In the genomic region with DNA sequence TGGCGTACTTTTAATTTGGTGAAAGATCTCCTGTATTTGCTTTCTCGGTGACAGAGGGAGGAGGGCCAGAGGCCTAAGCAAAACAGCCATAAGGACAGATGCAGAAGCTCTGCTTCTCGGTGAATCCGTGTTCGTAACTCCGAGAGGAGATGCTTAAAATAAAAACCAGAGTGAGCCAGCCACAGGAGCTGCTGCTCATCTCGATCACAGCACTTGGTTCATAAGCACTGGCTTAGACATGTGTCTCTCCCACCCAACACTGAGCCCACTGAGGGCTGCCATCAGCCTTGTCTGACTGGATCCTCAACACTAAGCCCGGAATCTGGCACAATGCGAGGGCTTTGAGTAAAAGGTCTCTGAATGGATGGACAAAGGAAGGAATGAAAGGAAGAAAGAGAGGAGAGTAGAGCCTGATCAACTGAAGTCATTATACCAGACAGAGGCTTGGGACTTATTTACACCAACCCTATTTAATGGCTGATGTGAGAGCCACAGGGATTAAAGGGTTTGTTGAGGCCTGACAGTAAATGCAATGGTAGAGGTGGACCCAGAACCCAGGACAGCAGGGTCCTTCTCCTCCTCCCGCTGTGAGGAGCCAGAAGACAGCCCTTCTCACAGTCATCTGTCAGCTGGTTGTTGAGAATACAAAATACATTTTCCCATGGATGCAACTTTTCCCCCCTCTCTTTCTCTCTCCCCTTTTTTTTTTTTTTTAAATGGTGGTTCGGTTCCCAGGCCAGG, we compare ENCODE assay signal across 9 mouse cellular contexts.
A peak's percentile ranks its signal among the peaks of the same experiment; 100 is the strongest.
DNase-seq lines count a peak whose midpoint lies in the region; ATAC-seq lines count a peak whose summit lies in the region.
"Had no signal": no experiment of that assay in that cellular context is flagged by ENCODE, and none has a peak within 500 bp of the region (broad histone marks: within the 10 kb centered on the region; RNA-seq: fewer than 3 reads in every experiment).

No protein-coding gene starts in this region.

- WGBS in embryonic facial prominence, embryonic 11.5 days = 45% methylated on average over 11 of the region's 11 CpGs
- 15% methylated on average over 11 of the region's 11 CpGs for WGBS in forebrain, embryonic 16.5 days
- 21% methylated on average over 11 of the region's 11 CpGs for WGBS in midbrain, embryonic 14.5 days

- H3K27me3 ChIP-seq in embryonic facial prominence, embryonic 11.5 days (ENCODE audit: control insufficient read depth, insufficient read depth, low read length) = no peaks in the 10 kb centered on the region
- H3K27me3 ChIP-seq in forebrain, embryonic 16.5 days (replicated peaks; ENCODE audit: control insufficient read depth, insufficient read depth, low read length) = no peaks in the 10 kb centered on the region
- no peaks in the 10 kb centered on the region for H3K27me3 ChIP-seq in midbrain, embryonic 14.5 days (ENCODE audit: control insufficient read depth, insufficient read depth, low read length)

- no peaks in the 10 kb centered on the region for H3K9me3 ChIP-seq in embryonic facial prominence, embryonic 11.5 days (replicated peaks; ENCODE audit: control insufficient read depth, low read length)
- no peaks in the 10 kb centered on the region for H3K9me3 ChIP-seq in forebrain, embryonic 16.5 days (ENCODE audit: control insufficient read depth, low read length)
- no peaks in the 10 kb centered on the region for H3K9me3 ChIP-seq in midbrain, embryonic 14.5 days (ENCODE audit: control insufficient read depth, low read length)

- H3K9ac ChIP-seq in embryonic facial prominence, embryonic 11.5 days (replicated peaks; ENCODE audit: low read length) = no peak overlapping the region
- H3K9ac ChIP-seq in forebrain, embryonic 16.5 days (replicated peaks; ENCODE audit: low read depth, low read length) = no peak overlapping the region
- no peak overlapping the region for H3K9ac ChIP-seq in midbrain, embryonic 14.5 days (replicated peaks; ENCODE audit: low read length)

- no peaks in the 10 kb centered on the region; the same call in 1 of the 2 replicates for H3K4me1 ChIP-seq in embryonic facial prominence, embryonic 11.5 days (ENCODE audit: control insufficient read depth, insufficient read depth, low read length)
- H3K4me1 ChIP-seq in forebrain, embryonic 16.5 days (replicated peaks; ENCODE audit: control insufficient read depth, insufficient read depth, low read length) = peaks cover 10% of the 10 kb centered on the region; the same call in 1 of the 2 replicates
- H3K4me1 ChIP-seq in midbrain, embryonic 14.5 days (ENCODE audit: control insufficient read depth, insufficient read depth, low read length) = no peaks in the 10 kb centered on the region; the same call in 1 of the 2 replicates

- no peaks in the 10 kb centered on the region for H3K36me3 ChIP-seq in embryonic facial prominence, embryonic 11.5 days (replicated peaks; ENCODE audit: control insufficient read depth, insufficient read depth, low read depth, low read length)
- H3K36me3 ChIP-seq in forebrain, embryonic 16.5 days (ENCODE audit: control insufficient read depth, insufficient read depth) = no peaks in the 10 kb centered on the region
- no peaks in the 10 kb centered on the region for H3K36me3 ChIP-seq in midbrain, embryonic 14.5 days (ENCODE audit: control insufficient read depth, insufficient read depth, low read length)

- no peak overlapping the region; the same call in 1 of the 2 replicates for H3K4me2 ChIP-seq in embryonic facial prominence, embryonic 11.5 days (ENCODE audit: low read depth, low read length)
- H3K4me2 ChIP-seq in forebrain, embryonic 16.5 days (ENCODE audit: low read length) = no peak overlapping the region
- H3K4me2 ChIP-seq in midbrain, embryonic 14.5 days (ENCODE audit: low read length) = no peak overlapping the region

- H3K4me3 ChIP-seq in embryonic facial prominence, embryonic 11.5 days (ENCODE audit: low read depth, low read length) = no peak overlapping the region
- H3K4me3 ChIP-seq in forebrain, embryonic 16.5 days (replicated peaks; ENCODE audit: low read length) = no peak overlapping the region
- no peak overlapping the region for H3K4me3 ChIP-seq in midbrain, embryonic 14.5 days (replicated peaks; ENCODE audit: low read depth, low read length)

- H3K27ac ChIP-seq in embryonic facial prominence, embryonic 11.5 days (replicated peaks; ENCODE audit: low read depth, low read length) = peak overlapping the region; percentile 15; the same call in 1 of the 2 replicates
- 0 out of 2 replicates have a peak overlapping the region, but pooled peaks have one; percentile 23 for H3K27ac ChIP-seq in forebrain, embryonic 16.5 days (ENCODE audit: low read length)
- H3K27ac ChIP-seq in midbrain, embryonic 14.5 days (replicated peaks; ENCODE audit: low read depth, low read length) = no peak overlapping the region; the same call in 1 of the 2 replicates

- DNase-seq in layer of hippocampus, postnatal 10 days (ENCODE audit: low spot score in 2 of 2) = peak; percentile 19 to 21
- DNase-seq in layer of hippocampus, postnatal 25 days (ENCODE audit: extremely low spot score in 1 of 2, low spot score in 1 of 2) = no peak
- DNase-seq in embryonic facial prominence, embryonic 11.5 days (ENCODE audit: low spot score) = peak; percentile 6
- peak; percentile 11 for DNase-seq in midbrain, embryonic 14.5 days
- DNase-seq in testis, postnatal 10 days (ENCODE audit: low spot score) = no peak
- no peak for DNase-seq in Muller cell, postnatal 12 days (ENCODE audit: inconsistent ontology term)
- DNase-seq in thymus, postnatal 36 days = no peak
- DNase-seq: lung, postnatal 4 days had no signal

- ATAC-seq in embryonic facial prominence, embryonic 11.5 days (replicated peaks; ENCODE audit: insufficient number of reproducible peaks, low FRiP score, low TSS enrichment, low read depth) = no peak; the same call in 1 of the 2 replicates
- peak; percentile 46 for ATAC-seq in forebrain, embryonic 16.5 days
- ATAC-seq in midbrain, embryonic 14.5 days (ENCODE audit: low FRiP score, low TSS enrichment) = peak; percentile 50; the same call in 1 of the 2 replicates

Comparison
In these comparisons a context has a peak if more than half of its experiments do, and no peak if none do; other contexts are left out.
1. DNase-seq: peak in layer of hippocampus, postnatal 10 days (2 of 2), embryonic facial prominence, embryonic 11.5 days (single experiment) and midbrain, embryonic 14.5 days (single experiment); none in layer of hippocampus, postnatal 25 days (0 of 2), testis, postnatal 10 days (single experiment), Muller cell, postnatal 12 days (single experiment) and thymus, postnatal 36 days (0 of 2).